Mouse (Mus musculus) cerebellum, adult 2 months (tissue): Measurements from ENCODE around the gene Clic6. TPM values are rescaled to one million over a fixed set of nuclear protein-coding genes. Genes with fewer than 3 reads are reported as not detected.

Source experiments
- DNase-seq, 2 experiments: peaks; one replicate each; pipeline ENCODE4 v3.0.0; 2021
- H3K27ac ChIP-seq: fragments of 200-500 bp; 2 replicates; pipeline ENCODE4 v1.5.1; 2012; ENCODE audit warnings: low read length, control low read depth, inconsistent platforms; ENCODE audit not compliant: insufficient read depth
- H3K27me3 ChIP-seq: fragments of 200-500 bp; 2 replicates; pipeline ENCODE4 v1.6.1; 2012; ENCODE audit warnings: inconsistent platforms, mild to moderate bottlenecking, low read length, moderate library complexity; ENCODE audit not compliant: control insufficient read depth, insufficient read depth
- H3K4me1 ChIP-seq: fragments of 200-500 bp; 2 replicates; pipeline ENCODE4 v1.6.1; 2011; ENCODE audit warnings: low read length; ENCODE audit not compliant: control insufficient read depth, insufficient read depth
- H3K4me3 ChIP-seq: fragments of 200-500 bp; replicated peaks from 2 replicates; pipeline ENCODE3; 2011; ENCODE audit warnings: mild to moderate bottlenecking, low read depth, low read length, control low read depth; ENCODE audit not compliant: insufficient read depth
- CTCF ChIP-seq: fragments of 200-500 bp; IDR thresholded peaks from 2 replicates; pipeline ENCODE4 v1.5.1; 2011; ENCODE audit warnings: low read depth, mild to moderate bottlenecking, control low read depth, low read length, moderate library complexity, borderline replicate concordance; ENCODE audit not compliant: insufficient read depth
- POLR2A ChIP-seq: fragments of 200-500 bp; IDR thresholded peaks from 2 replicates; pipeline ENCODE4 v1.6.1; 2011; ENCODE audit warnings: low read length, control low read depth, borderline replicate concordance; ENCODE audit not compliant: insufficient read depth
- WGBS: fragments of 180-500 bp; shearing (Covaris S2); methylation state at CpG from one replicate; pipeline ENCODE4 v1.1.7; 2018; 5-methylcytosine and 5-hydroxymethylcytosine counted together
- polyA plus RNA-seq: library from polyadenylated mRNA; depleted of rRNA; stranded (reverse); fragments of >200 nt; gene quantifications from 2 replicates; pipeline ENCODE4 v1.2.3, GENCODE M21; 2012; rRNA removed

Clic6 gene
- polyA plus RNA-seq, 1 experiment = 7.9 TPM

DNA sequence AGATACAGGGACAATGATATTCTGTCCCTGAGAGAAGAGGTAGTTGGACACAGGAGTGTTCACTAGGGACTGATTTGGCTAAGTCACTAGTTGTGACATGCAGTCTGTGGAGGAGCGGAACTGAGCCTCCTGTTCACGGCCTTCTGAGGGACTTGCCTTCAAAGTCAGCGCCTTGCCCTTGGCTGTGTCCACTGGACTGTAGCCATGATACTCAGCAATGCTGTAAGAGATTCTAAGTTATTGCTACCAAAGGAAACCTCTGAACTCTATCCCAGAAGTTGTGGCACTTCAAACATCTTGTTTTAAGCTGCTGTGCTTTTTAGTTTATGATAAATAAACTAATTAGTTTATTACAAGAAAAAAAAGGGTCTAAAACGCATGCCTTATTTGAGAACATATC is 102.3 kb downstream of the Clic6 start:
- TF ChIP-seq CTCF (no peak), POLR2A (no peak)
- no peak overlapping the region for H3K27ac ChIP-seq
- no peak for DNase-seq
- H3K4me3 ChIP-seq = no peak overlapping the region
- no peaks in the 10 kb centered on the region for H3K27me3 ChIP-seq
- no peaks in the 10 kb centered on the region for H3K4me1 ChIP-seq
- WGBS = 68% methylated on average over 4 of the region's 4 CpGs

Other genes starting within 250 kb of the Clic6 start
- gene Kcne2, start 193.3 kb upstream of the Clic6 start, polyA plus RNA-seq = 3.7 and 10.0 TPM in 2 replicates
- gene Smim11, start 184.4 kb upstream of the Clic6 start, polyA plus RNA-seq = 32.2 and 35.8 TPM in 2 replicates
- gene Fam243, start 164.3 kb upstream of the Clic6 start, polyA plus RNA-seq = not detected in 2 replicates
- gene Kcne1, start 126.3 kb upstream of the Clic6 start, polyA plus RNA-seq = 0.08 TPM in 1 of 2 replicates, not detected in the other
- gene Rcan1, start 14.9 kb upstream of the Clic6 start, polyA plus RNA-seq = 32.1 and 35.8 TPM in 2 replicates